Mouse (Mus musculus): ENCODE results near the gene 9330161L09Rik. TPM values are rescaled to one million over a fixed set of nuclear protein-coding genes. Genes with fewer than 3 reads are reported as not detected.

The 9330161L09Rik gene
- total RNA-seq, 2 experiments from 2014 or later: 0.46 to 0.74 TPM

DNA sequence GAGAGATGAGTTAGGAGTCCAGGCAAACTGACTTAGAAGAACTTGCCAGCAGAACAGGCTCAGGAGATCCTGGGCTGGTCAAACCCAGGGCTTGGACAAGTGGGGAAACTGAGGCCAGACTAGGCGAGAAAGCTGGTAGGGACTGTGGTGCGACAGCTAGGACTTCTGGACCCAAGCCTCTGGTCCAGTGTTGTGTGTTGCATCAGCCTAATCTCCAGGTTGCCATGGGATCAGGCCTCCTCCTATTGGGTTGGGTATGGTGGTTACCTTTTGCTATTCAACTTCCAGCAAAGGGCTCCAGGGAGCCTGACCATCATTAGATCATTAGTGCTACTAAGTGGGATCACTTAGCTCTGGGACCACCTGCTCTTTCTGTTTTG lies 18.3 kb downstream of the 9330161L09Rik start:
- DNase-seq: no peak

DNA sequence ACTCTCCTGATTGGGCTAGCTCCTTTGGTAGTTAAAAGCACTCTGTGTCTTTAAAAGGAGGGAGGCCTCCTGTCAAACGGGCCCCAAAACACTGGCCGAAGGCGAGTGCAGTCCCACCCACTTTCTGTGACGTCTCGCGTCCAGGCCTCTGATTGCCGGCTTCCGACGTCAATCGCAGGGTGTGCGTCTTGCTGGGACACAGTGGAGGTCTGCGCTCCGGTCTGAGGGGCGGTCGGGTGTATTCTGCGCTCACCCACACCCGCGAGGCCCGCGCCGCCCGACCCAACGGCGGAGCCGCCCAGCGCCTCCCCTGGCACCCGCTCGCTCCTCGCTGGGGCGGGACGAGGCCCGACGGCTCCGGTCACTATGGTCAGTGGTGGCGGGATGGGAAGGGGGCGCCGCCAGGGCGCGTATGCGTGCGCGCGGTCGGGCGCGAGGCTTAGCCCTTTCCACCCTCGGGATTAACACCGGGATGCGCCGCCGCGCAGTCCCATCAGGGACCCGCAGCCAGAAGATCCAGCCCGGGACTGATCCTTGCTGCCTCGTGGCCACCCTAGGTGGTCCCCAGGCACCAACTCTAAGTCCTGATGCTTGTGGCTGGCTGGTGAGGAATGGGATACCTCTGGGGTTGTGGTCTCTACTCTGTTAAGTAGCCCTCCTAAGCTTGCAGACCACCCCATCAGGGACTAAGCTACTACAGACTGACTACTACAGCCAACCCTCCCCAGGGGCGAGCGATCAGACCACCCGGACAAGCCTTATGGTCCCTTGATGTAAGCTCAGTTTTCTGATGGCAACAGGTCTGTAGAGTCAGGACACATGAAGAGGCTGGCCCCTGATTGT lies 18.9 kb downstream of the 9330161L09Rik start, which contains the start of gene Otub2:
Gene Otub2, plus strand, starts transcription at position 178 of the 843 bp plus-strand sequence.
- peak; percentile 97 for DNase-seq

DNA sequence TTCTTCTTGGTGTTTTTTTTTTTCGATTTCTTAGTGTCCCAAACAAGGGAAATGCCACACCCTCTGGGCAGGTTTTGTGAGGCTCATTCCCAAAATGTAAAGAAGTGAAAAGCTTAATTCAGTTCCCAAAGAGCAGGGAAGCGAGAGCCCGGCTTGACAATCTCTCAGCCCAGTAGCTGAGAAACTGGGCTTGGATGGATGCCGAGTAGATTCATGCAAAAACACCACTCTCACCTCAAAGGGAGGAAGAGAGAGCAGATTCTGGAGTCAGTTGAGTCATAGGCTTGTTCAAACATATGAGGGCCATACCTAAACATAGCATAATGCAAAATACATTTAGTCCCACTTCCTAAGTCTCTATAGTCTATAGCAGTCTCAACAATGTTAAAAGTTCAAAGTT lies 27.4 kb downstream of the 9330161L09Rik start:
- no peak for DNase-seq

DNA sequence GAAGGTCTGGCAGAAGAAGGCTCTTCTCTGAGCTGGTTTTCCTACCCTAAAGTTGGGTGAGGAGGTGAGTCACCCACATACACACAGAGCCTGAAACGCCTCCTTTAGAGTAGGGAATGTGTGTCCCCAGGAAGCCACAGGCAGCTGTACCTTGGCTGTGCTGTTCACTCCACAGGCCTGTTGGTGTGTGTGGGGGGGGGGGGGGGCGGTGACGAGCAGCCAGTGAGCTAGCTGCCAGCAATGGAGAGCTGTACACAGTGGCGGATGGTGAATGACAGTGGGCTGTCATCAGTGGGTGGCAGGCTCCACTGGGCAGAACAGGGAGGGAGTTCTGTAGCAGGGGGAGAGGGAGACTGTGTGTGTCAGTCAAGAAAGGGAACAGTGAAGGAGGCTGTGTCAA lies 30.8 kb downstream of the 9330161L09Rik start:
- no peak for DNase-seq

DNA sequence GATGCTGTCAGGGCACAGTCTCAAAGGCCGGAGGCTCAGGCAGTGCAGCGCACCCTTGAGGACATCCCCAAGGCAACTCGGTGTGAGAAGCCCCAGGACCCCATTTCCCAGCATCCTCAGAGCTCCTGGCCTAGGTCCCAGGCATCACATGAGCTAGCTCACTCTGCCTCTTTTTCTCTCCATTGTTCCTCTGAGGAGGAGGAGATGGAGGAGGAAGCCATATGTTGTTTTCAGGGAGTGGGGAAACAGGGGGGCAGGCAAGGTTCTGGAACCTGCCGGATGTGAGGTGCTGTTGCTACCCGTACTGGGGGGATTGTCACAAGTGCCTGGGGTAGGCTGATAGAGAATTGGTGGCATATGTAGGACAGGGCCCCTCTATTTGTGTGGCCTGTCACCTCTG lies 31.5 kb downstream of the 9330161L09Rik start:
- DNase-seq: no peak

DNA sequence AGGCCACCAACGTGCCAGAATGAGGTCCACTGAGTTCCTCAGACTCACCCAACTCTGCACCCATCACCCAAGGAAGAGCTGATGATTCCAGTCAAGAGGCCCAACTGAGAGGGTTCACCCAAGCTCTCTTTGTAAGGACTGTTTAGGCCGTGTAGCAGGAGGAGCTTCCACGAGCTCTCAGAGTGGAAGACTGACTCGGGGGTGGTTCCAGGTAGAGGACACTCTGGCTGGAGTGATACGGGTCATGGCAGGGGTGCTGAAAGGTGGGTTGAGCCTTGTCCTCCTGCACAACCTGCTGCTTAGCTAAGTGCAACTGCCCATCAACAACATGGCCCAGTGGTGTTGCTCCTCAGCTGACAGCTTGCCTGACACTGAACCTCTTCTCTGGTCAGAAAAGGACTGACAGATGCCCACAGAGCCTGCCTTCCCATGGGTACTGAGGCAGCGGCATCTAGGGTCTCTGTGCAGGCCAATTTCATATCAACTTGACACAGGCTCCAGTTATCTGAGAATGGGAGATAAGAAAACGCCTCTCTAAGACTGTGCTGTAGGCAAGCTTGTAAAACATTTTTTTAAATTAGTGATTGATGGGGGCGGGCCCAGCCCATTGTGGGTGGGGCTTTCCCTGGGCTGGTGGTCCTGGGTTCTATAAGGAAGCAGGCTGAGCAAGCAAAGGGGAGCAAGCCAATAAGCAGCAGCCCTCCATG lies 33.9 kb downstream of the 9330161L09Rik start:
- no peak for DNase-seq

DNA sequence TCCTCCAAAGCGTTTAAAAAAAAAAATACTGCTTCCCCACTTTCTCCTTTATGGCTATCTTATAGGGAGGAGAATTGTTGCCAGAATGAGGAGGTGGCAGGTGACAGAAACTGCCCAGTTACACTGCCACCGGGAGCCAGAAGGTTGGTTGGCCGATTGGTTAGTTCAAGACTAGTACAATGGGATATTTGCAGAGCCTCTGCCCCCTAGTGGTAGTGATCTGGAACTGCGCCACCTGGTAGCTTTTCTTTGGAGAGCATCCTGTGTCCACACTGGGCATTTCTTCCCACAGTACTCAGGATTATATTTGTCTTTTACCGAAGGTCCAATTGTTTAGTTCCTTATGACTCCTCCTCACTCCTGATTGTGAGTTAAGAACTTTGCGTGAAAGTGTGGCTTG lies 35.9 kb downstream of the 9330161L09Rik start:
- DNase-seq: no peak

DNA sequence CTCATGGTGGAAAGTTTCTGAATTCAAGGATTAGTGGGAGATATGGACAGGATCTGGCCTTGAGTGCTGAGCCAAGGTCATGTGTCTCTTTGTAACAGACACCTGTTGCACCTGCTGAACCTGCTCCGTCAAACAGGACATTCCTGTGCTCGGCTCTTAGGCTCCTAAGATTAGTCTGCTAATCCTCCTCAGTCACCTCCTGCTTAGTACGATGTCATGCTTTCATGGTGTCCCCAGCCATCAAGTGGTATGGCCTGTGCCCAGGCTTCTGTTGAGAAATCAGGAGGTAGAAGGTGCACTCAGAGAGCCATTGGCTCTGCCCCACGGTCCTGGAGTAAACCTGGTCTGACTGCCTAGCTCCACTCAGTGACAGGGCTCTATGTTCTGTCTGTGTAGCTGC lies 36.8 kb downstream of the 9330161L09Rik start:
- DNase-seq: no peak

DNA sequence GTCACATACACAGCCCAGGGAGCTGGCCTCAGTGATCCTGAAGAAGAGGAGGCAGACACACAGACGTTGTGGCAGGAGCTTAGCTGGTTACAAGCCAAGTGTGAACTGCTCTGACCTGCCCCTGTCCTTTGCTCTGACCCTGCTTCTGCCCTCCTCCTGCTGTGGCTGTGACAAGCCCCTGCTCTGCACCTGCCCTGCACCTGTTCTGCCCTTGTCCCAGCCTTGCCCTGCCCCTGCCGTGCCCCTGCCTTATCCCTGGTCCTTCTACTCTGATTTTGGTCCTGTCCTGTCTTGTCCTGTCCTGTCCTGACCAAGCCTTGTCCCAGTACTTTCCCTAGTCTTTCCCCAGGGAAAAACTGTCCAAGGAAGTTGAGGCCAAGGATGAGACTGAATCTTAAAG lies 38.8 kb downstream of the 9330161L09Rik start:
- DNase-seq: no peak

DNA sequence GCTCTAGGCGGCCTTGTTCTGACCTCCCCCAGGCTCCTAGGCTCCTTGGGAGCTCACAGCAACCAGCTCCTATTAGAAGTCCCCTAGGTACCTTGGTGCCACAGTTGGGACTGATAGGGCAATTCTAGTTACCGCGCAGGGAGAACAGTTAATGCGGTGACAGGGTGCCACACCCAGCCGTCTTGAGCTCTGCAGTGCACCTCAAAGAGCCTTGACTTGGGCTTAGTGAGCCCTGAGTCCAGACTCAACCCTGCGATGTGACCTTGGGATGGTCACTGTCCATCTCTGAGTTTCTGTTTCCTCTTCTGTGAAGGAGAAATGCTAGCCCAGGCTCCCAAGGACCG lies 39.3 kb downstream of the 9330161L09Rik start:
- DNase-seq: no peak

DNA sequence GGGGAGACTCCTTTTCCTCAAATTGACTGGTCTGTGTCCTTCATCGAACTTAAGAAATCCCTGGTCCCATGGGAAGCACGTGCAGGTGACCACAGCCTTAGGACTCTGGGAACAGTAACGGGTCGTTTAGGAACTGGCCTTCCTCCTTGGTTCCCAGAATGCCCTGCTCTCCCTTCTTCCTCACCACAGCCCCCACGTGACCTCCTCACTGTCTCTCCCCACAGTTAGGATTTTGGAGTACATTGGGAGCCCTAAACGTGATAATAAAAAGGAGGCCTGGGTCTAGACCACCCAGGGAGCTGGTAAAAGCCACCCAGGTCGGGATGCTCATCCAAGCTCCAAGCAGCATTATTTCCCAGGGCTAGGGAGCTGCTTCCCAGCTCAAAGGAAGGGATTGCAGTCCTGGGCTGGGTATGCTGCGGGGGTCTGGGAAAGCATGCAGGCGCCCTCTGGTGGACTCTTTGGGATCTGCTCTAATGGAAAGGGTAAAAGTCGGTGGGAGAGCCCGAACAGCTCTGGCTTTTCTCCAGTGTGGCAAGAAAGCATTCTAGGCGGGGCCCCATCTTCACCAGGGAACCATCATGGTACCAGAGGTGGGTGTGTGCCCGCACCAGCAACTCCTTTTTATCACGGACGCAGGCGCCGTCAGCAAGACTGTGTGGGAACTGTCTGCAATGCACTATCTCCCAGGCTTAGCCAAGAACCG lies 39.8 kb downstream of the 9330161L09Rik start:
- DNase-seq: peak; percentile 56

DNA sequence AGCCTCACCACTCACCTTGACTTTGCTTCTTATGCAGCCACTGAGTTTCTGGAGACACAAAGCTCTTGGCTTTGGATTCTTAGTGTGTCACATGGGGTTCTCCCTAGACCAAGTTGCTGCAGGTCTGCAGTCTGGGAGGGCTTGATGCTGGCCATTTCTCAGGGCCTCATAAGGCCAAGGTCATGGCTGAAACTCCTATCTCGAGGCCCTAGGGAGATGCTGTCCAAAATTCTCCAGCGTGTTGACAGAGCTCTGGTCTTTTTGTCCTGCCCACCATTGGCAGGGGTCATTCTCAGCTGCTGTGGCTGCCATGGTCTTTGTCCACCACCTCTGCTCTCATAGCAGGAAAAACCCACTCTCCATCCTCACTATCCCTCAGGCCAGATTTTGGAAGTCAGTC lies 40.4 kb downstream of the 9330161L09Rik start:
- no peak for DNase-seq

DNA sequence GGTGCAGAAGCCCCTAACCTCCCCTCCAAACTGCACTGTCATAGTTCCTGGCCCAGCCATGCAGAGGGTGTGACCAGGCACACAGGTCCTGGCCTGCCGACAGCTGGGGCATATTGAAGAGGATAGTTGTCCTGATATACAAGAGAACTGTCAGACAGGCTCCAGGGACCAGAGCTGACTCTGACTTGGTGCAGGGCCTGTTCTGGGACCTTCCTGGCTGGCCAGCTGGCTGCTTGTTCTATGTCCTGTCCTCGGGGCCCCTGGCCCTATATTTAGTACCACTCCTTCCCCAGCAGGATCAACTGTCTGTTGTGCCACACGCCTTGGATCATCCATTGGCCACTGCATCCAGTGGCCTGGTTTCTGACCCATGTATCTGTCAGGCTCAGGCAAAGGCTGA lies 45.3 kb downstream of the 9330161L09Rik start:
- peak; percentile 89 for DNase-seq

DNA sequence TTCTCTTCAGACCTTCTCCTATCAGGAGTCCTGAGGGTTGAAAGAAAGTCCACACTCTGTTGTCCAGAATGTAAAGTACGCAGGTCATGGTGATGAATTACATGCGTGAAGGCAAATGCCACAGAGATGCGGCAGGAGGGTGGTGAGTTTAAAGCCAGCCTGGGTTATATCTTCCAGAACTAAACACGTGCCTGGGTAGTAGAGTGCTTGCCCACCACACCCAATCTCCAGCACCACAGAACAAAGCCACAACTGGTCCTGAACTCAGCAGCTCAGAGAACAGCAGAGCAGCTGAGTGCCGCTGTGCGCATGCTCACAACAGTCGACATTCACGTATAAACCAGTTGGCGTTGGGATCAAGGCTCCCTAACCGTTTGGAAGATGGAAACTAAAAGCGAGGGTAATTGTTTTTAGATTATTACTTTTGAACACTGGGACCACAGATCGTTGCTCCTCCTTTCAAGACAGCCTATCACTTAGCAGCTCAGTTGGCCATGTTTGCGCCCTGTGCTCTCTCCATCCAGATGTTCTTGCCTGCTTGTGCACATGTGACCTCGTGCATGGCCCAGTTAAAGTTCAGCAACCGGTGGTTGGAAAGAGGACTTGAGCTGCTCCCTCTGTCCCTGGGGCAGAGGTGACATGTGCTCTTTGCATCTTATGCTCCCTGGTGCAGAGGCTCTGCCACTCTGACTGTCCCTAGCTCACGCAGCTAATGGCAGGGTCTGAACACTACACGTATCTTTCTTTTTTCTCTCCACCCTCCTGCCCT lies 45.9 kb downstream of the 9330161L09Rik start:
- DNase-seq: peak; percentile 51

DNA sequence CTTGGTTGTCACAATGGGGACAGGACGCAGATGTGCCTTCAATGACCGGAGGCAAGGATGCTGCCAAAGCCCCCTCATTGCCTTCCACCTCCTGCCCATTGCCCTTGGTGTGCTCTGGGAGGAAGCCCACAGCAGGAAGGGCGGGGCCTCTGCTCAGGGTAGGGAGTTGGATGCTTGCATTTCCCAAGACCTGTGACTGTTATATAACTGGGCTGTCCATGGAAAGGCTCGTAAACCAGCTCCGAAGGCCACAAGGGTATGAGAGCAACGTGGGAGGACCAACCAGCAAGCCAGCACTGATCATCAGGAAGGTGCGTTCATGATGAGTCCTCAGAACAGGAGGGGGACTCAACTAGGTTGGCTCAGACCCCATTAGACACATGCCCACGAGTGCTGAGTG lies 46.8 kb downstream of the 9330161L09Rik start:
- DNase-seq: no peak

DNA sequence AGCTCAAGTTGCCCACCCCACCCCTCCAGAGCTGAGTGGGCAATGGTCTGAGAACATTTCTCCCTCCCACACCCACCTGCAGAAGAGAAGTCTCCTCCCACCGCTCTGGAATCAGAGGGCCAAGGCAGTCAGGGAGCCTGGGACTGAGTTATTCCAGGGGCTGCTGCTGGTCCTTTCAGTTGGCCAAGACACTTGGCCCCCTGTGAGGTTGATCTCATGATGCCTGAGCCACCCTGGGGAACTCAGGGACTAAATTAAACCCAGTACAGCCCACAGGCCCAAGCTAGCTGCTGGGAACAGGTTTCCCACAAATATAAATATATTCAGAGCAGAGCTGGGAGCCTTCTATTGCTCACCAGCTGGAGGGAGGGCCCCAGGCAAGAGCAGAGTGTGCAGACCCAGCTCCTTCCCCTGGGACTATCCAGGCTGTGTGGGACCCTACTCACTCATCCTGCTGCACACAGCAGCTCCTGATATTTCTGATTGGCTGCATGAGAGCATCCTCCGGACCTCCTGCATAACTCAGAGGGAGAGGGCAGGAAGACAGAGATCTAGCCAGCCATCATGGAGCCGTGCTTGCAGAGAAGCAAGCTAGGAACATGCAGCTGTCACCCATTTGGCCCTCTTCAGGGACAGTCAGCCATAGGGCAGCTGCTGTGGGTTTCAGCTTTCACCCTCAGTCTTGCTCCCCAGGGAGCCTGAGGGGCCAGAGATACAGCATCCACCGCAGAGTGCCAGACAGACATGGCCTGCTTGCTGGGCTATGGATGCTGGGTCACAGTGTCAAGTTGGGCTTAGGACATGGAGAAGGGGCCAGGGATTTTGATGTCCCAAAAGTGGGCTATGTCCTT lies 48.4 kb downstream of the 9330161L09Rik start:
- peak; percentile 78 for DNase-seq

DNA sequence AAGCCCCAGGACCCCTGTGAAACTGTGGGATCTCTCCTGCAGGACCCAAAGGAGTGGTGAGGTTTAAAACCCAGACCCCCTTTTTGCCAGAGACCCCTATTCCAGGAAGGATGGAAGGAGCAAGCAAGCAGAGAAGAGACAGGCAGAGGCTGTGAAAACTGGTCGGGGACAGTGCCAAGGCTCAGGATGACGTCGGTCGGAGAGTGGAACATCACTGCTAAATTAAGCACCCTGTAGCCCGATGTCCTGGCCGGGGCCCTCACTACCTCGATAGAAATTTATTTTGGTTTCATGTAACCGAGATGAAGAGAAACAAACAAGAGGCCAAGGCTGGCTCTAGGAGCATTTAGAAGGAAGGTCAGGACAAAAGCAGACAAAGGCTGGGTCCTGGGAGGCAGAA lies 49.4 kb downstream of the 9330161L09Rik start:
- DNase-seq: peak; percentile 84

All from gastrocnemius, postnatal 25 days (tissue).